Mouse (Mus musculus): Measurements from ENCODE around the gene Nat8l. TPM values are rescaled to one million over a fixed set of nuclear protein-coding genes. Genes with fewer than 3 reads are reported as not detected.

Gene Nat8l
- polyA plus RNA-seq, 1 experiment from 2014 or later: 0.13 TPM

- Histone ChIP-seq H3K4me3 (replicated peaks) (no peak overlapping the region), H3K4me2 (no peak overlapping the region), H3K27me3 (peaks cover 14% of the 10 kb centered on the region), H3K36me3 (no peaks in the 10 kb centered on the region), H3K27ac (no peak overlapping the region), H3K4me1 (replicated peaks) (no peaks in the 10 kb centered on the region), H3K9ac (replicated peaks) (no peak overlapping the region), H3K9me3 (no peaks in the 10 kb centered on the region)
- no peak for ATAC-seq (ENCODE audit: insufficient number of reproducible peaks, insufficient read depth, low FRiP score, low TSS enrichment, low read depth)
- WGBS: 87% methylated on average over 5 of the region's 5 CpGs
These were observed 8.8 kb downstream of the Nat8l start for GRCm38 (mm10) chr5:34004618-34005017.

GRCm38 (mm10) chr5:34006832-34007231 lies 11.0 kb downstream of the Nat8l start:
- 78% methylated on average over 4 of the region's 4 CpGs for WGBS
- Histone ChIP-seq H3K9ac (replicated peaks) (no peak overlapping the region), H3K4me3 (replicated peaks) (no peak overlapping the region), H3K4me2 (no peak overlapping the region), H3K27me3 (no peaks in the 10 kb centered on the region), H3K4me1 (replicated peaks) (no peaks in the 10 kb centered on the region), H3K9me3 (no peaks in the 10 kb centered on the region), H3K27ac (no peak overlapping the region), H3K36me3 (no peaks in the 10 kb centered on the region)
- no peak for ATAC-seq (ENCODE audit: insufficient number of reproducible peaks, insufficient read depth, low FRiP score, low TSS enrichment, low read depth)

- Histone ChIP-seq H3K27me3 (no peaks in the 10 kb centered on the region), H3K4me1 (replicated peaks) (no peaks in the 10 kb centered on the region), H3K9ac (replicated peaks) (no peak overlapping the region), H3K27ac (no peak overlapping the region), H3K4me3 (replicated peaks) (no peak overlapping the region), H3K9me3 (no peaks in the 10 kb centered on the region), H3K36me3 (no peaks in the 10 kb centered on the region), H3K4me2 (no peak overlapping the region)
- no peak for ATAC-seq (ENCODE audit: insufficient number of reproducible peaks, insufficient read depth, low FRiP score, low TSS enrichment, low read depth)
- WGBS: 86% methylated on average over 4 of the region's 4 CpGs
These were observed 11.7 kb downstream of the Nat8l start for GRCm38 (mm10) chr5:34007392-34007941.

- Histone ChIP-seq H3K4me1 (replicated peaks) (no peaks in the 10 kb centered on the region), H3K9me3 (no peaks in the 10 kb centered on the region), H3K4me2 (no peak overlapping the region), H3K27ac (no peak overlapping the region), H3K9ac (replicated peaks) (no peak overlapping the region), H3K4me3 (replicated peaks) (no peak overlapping the region), H3K36me3 (no peaks in the 10 kb centered on the region), H3K27me3 (peaks cover 3% of the 10 kb centered on the region; the same call in 1 of the 2 replicates)
- 67% methylated on average over 1 of the region's 1 CpGs for WGBS
- ATAC-seq (ENCODE audit: insufficient number of reproducible peaks, insufficient read depth, low FRiP score, low TSS enrichment, low read depth): no peak
These were observed 18.9 kb downstream of the Nat8l start for GRCm38 (mm10) chr5:34014652-34015051.

- Histone ChIP-seq H3K36me3 (no peaks in the 10 kb centered on the region), H3K9ac (replicated peaks) (no peak overlapping the region)
- 82% methylated on average over 4 of the region's 4 CpGs for WGBS
These were observed 23.2 kb downstream of the Nat8l start for GRCm38 (mm10) chr5:34018968-34019367.

GRCm38 (mm10) chr5:34030101-34030500 lies 34.3 kb downstream of the Nat8l start:
- Histone ChIP-seq H3K4me1 (replicated peaks) (no peaks in the 10 kb centered on the region), H3K36me3 (no peaks in the 10 kb centered on the region), H3K4me2 (no peak overlapping the region), H3K9me3 (no peaks in the 10 kb centered on the region), H3K27ac (no peak overlapping the region), H3K27me3 (no peaks in the 10 kb centered on the region), H3K9ac (replicated peaks) (no peak overlapping the region), H3K4me3 (replicated peaks) (no peak overlapping the region)
- ATAC-seq (ENCODE audit: insufficient number of reproducible peaks, insufficient read depth, low FRiP score, low TSS enrichment, low read depth): no peak
- WGBS: 62% methylated on average over 4 of the region's 4 CpGs

More at GRCm38 (mm10) chr5:34018968-34019367, 23.2 kb downstream of the Nat8l start:
- no peak for ATAC-seq (ENCODE audit: insufficient number of reproducible peaks, insufficient read depth, low FRiP score, low TSS enrichment, low read depth)
- Histone ChIP-seq H3K27ac (no peak overlapping the region), H3K4me2 (no peak overlapping the region), H3K4me3 (replicated peaks) (no peak overlapping the region), H3K27me3 (0 out of 2 replicates have a peak, but pooled peaks cover 3% of the 10 kb centered on the region), H3K9me3 (no peaks in the 10 kb centered on the region), H3K4me1 (replicated peaks) (no peaks in the 10 kb centered on the region)

GRCm38 (mm10) chr5:34031022-34031421 lies 35.2 kb downstream of the Nat8l start:
- Histone ChIP-seq H3K4me2 (no peak overlapping the region), H3K36me3 (no peaks in the 10 kb centered on the region), H3K4me3 (replicated peaks) (no peak overlapping the region), H3K4me1 (replicated peaks) (no peaks in the 10 kb centered on the region), H3K9ac (replicated peaks) (no peak overlapping the region), H3K27ac (no peak overlapping the region), H3K27me3 (no peaks in the 10 kb centered on the region), H3K9me3 (no peaks in the 10 kb centered on the region)
- no peak for ATAC-seq (ENCODE audit: insufficient number of reproducible peaks, insufficient read depth, low FRiP score, low TSS enrichment, low read depth)
- 77% methylated on average over 6 of the region's 6 CpGs for WGBS

GRCm38 (mm10) chr5:34032520-34032919 lies 36.7 kb downstream of the Nat8l start:
- Histone ChIP-seq H3K9ac (replicated peaks) (no peak overlapping the region), H3K36me3 (no peaks in the 10 kb centered on the region), H3K27ac (no peak overlapping the region), H3K27me3 (no peaks in the 10 kb centered on the region), H3K4me2 (no peak overlapping the region), H3K4me1 (replicated peaks) (no peaks in the 10 kb centered on the region), H3K4me3 (replicated peaks) (no peak overlapping the region), H3K9me3 (no peaks in the 10 kb centered on the region)
- no peak for ATAC-seq (ENCODE audit: insufficient number of reproducible peaks, insufficient read depth, low FRiP score, low TSS enrichment, low read depth)
- 73% methylated on average over 3 of the region's 3 CpGs for WGBS

Other genes with a start within 250 kb of the Nat8l start
- gene Letm1, start 213.2 kb upstream of the Nat8l start, polyA plus RNA-seq (2016; fragmentation: Nextera tagmentation; extraction: Ambion mirVana): 55.7 and 56.6 TPM in 2 replicates
- 69.6 and 70.5 TPM in 2 replicates for gene Nsd2, start 175.3 kb upstream of the Nat8l start, polyA plus RNA-seq (2016; fragmentation: Nextera tagmentation; extraction: Ambion mirVana)
- 69.0 and 76.8 TPM in 2 replicates for gene Nelfa, start 59.6 kb upstream of the Nat8l start, polyA plus RNA-seq (2016; fragmentation: Nextera tagmentation; extraction: Ambion mirVana)
- gene Gm1673, start 12.6 kb upstream of the Nat8l start, polyA plus RNA-seq (2016; fragmentation: Nextera tagmentation; extraction: Ambion mirVana): 186 and 197 TPM in 2 replicates
- gene Poln, start 173.5 kb downstream of the Nat8l start, polyA plus RNA-seq (2016; fragmentation: Nextera tagmentation; extraction: Ambion mirVana): 1.3 and 1.4 TPM in 2 replicates
- gene Haus3, start 173.5 kb downstream of the Nat8l start, polyA plus RNA-seq (2016; fragmentation: Nextera tagmentation; extraction: Ambion mirVana): 52.2 and 52.5 TPM in 2 replicates
- 29.3 and 35.9 TPM in 2 replicates for gene Mxd4, start 191.7 kb downstream of the Nat8l start, polyA plus RNA-seq (2016; fragmentation: Nextera tagmentation; extraction: Ambion mirVana)